ENCODE assay signal across 17 mouse cellular contexts in genomic region chr15:12263056-12263455, GRCm38 (mm10). TPM values are rescaled to one million over a fixed set of nuclear protein-coding genes. Genes with fewer than 3 reads are reported as not detected.
"Had no signal": no experiment of that assay in that cellular context is flagged by ENCODE, and none has a peak within 500 bp of the region (broad histone marks: within the 10 kb centered on the region; RNA-seq: fewer than 3 reads in every experiment).

No protein-coding gene starts in this region.

- H3K27ac ChIP-seq: kidney, embryonic 15.5 days; liver, embryonic 12.5 days; liver, embryonic 15.5 days had no signal

- H3K4me2 ChIP-seq: kidney, embryonic 15.5 days; liver, embryonic 12.5 days; liver, embryonic 15.5 days; midbrain, embryonic 11.5 days had no signal

- DNase-seq: kidney, adult 8-10 months; kidney, postnatal 14 days; kidney, postnatal 4 days; left cerebral cortex, postnatal 4 days; liver; midbrain, embryonic 14.5 days; thymus, adult 18-20 months; thymus, postnatal 36 days had no signal

- ATAC-seq: intestine, postnatal 0 days had no signal

- H3K4me1 ChIP-seq: kidney, embryonic 15.5 days; liver, embryonic 15.5 days had no signal

- H3K4me3 ChIP-seq: kidney, embryonic 15.5 days; liver, embryonic 12.5 days; liver, embryonic 15.5 days; megakaryocyte, embryonic 14.5 days had no signal

- H3K9ac ChIP-seq: kidney, embryonic 15.5 days; liver, embryonic 12.5 days; liver, embryonic 15.5 days had no signal

- H3K9me3 ChIP-seq: kidney, embryonic 15.5 days; liver, embryonic 12.5 days; liver, embryonic 15.5 days; megakaryocyte, embryonic 14.5 days had no signal

- H3K27me3 ChIP-seq: kidney, embryonic 15.5 days; liver, embryonic 12.5 days; liver, embryonic 15.5 days; megakaryocyte, embryonic 14.5 days had no signal

RNA-seq across cellular contexts. Expression of gene 1810049J17Rik, which starts 58.6 kb away (rescaled TPM):
- total RNA-seq: left cerebral cortex, postnatal 4 days; midbrain, postnatal 0 days had no signal
- polyA plus RNA-seq: kidney, embryonic 15.5 days; small intestine, adult 2 months; spleen, adult 2 months had no signal
